Mouse (Mus musculus) forebrain, postnatal 0 days (tissue): Measurements from ENCODE around the gene Eif4enif1. TPM values are rescaled to one million over a fixed set of nuclear protein-coding genes. Genes with fewer than 3 reads are reported as not detected.
"Not testable (repeated sequence)": the region's sequence is repeated elsewhere in the genome, so short reads cannot be mapped to it uniquely, and the experiment has no call there.

Experiments
- ATAC-seq: fragments of 200-750 bp; cut with Nextera tagmentation; 2 replicates; pipeline ENCODE4 v1.8.0; 2017; ENCODE audit warnings: mild to moderate bottlenecking, moderate library complexity
- DNase-seq: peaks from one replicate; pipeline ENCODE4 v3.0.0-alpha.2; 2015
- H3K27ac ChIP-seq: fragments of 300-500 bp; sonication (generic); 2 replicates; pipeline ENCODE4 v1.5.1; 2014; ENCODE audit warnings: low read depth, mild to moderate bottlenecking, antibody characterized with exemption, low read length, moderate library complexity, mixed read lengths
- H3K27me3 ChIP-seq: fragments of 300-500 bp; sonication (generic); 2 replicates; pipeline ENCODE4 v1.6.1; 2014; ENCODE audit warnings: mild to moderate bottlenecking, low read length, mixed read lengths; ENCODE audit not compliant: insufficient read depth
- H3K36me3 ChIP-seq: fragments of 300-500 bp; sonication (generic); 2 replicates; pipeline ENCODE4 v1.6.1; 2014; ENCODE audit warnings: mild to moderate bottlenecking, moderate library complexity; ENCODE audit not compliant: insufficient read depth
- H3K4me1 ChIP-seq: fragments of 300-500 bp; sonication (generic); 2 replicates; pipeline ENCODE4 v1.6.1; 2014; ENCODE audit warnings: antibody characterized with exemption; ENCODE audit not compliant: insufficient read depth
- H3K4me2 ChIP-seq: fragments of 300-500 bp; sonication (generic); 2 replicates; pipeline ENCODE4 v1.6.1; 2014; ENCODE audit warnings: low read depth, mild to moderate bottlenecking, moderate library complexity
- H3K4me3 ChIP-seq: fragments of 300-500 bp; sonication (generic); 2 replicates; pipeline ENCODE4 v1.5.1; 2014; ENCODE audit warnings: low read depth, low read length, mixed read lengths
- H3K9ac ChIP-seq: fragments of 300-500 bp; sonication (generic); 2 replicates; pipeline ENCODE4 v1.6.1; 2014; ENCODE audit warnings: mild to moderate bottlenecking
- H3K9me3 ChIP-seq: fragments of 300-500 bp; sonication (generic); 2 replicates; pipeline ENCODE4 v1.6.1; 2016; ENCODE audit warnings: low read length
- WGBS: fragments of 180-500 bp; shearing (Covaris S2); extraction: QIAGEN DNeasy Blood & Tissue Kit; methylation state at CpG from one replicate; pipeline ENCODE4 v1.1.7; 2014; 5-methylcytosine and 5-hydroxymethylcytosine counted together
- polyA plus RNA-seq: library from polyadenylated mRNA; unstranded; fragments of >200 nt; fragmentation: Nextera tagmentation; extraction: Ambion mirVana; gene quantifications from 2 replicates; pipeline ENCODE4 v1.2.1, GENCODE M21; 2015
- total RNA-seq: library from RNA; depleted of rRNA; stranded (reverse); fragments of >200 nt; gene quantifications from 2 replicates; pipeline ENCODE4 v1.2.3, GENCODE M21; 2014

Eif4enif1 gene
- total and polyA plus RNA-seq, 2 experiments from 2014 or later: 36.5 to 79.4 TPM

- not testable (repeated sequence) for H3K9ac ChIP-seq, H3K27ac ChIP-seq, H3K27me3 ChIP-seq, H3K4me1 ChIP-seq, H3K36me3 ChIP-seq, DNase-seq, H3K4me3 ChIP-seq, ATAC-seq, H3K4me2 ChIP-seq
- H3K9me3 ChIP-seq: peaks cover 20% of the 10 kb centered on the region
Measured at GRCm38 (mm10) chr11:3166321-3166720, 35.9 kb upstream of the Eif4enif1 start.

- H3K4me3 ChIP-seq, H3K27ac ChIP-seq, DNase-seq, H3K36me3 ChIP-seq, H3K4me1 ChIP-seq, ATAC-seq, H3K27me3 ChIP-seq, H3K4me2 ChIP-seq, H3K9ac ChIP-seq: not testable (repeated sequence)
- 89% methylated on average over 4 of the region's 4 CpGs for WGBS
- peaks cover 19% of the 10 kb centered on the region for H3K9me3 ChIP-seq
Measured at GRCm38 (mm10) chr11:3167129-3167528, 35.1 kb upstream of the Eif4enif1 start.

- H3K36me3 ChIP-seq, H3K4me2 ChIP-seq, H3K9ac ChIP-seq, H3K27me3 ChIP-seq, H3K4me3 ChIP-seq, H3K4me1 ChIP-seq, ATAC-seq, H3K27ac ChIP-seq, DNase-seq: not testable (repeated sequence)
- WGBS: 71% methylated on average over 4 of the region's 4 CpGs
- H3K9me3 ChIP-seq: peaks cover 15% of the 10 kb centered on the region
Measured at GRCm38 (mm10) chr11:3167571-3168001, 34.6 kb upstream of the Eif4enif1 start.

- not testable (repeated sequence) for DNase-seq, H3K27me3 ChIP-seq, H3K27ac ChIP-seq, H3K4me2 ChIP-seq, H3K9ac ChIP-seq, H3K36me3 ChIP-seq, H3K4me1 ChIP-seq, ATAC-seq, H3K4me3 ChIP-seq
- peaks cover 14% of the 10 kb centered on the region for H3K9me3 ChIP-seq
- 62% methylated on average over 2 of the region's 2 CpGs for WGBS
Measured at GRCm38 (mm10) chr11:3169042-3169441, 33.1 kb upstream of the Eif4enif1 start.

- not testable (repeated sequence) for H3K27ac ChIP-seq, H3K4me1 ChIP-seq, ATAC-seq, H3K4me2 ChIP-seq, H3K27me3 ChIP-seq, H3K4me3 ChIP-seq, H3K9ac ChIP-seq, DNase-seq, H3K36me3 ChIP-seq, H3K9me3 ChIP-seq
- WGBS: 73% methylated on average over 1 of the region's 1 CpGs
Measured at GRCm38 (mm10) chr11:3171931-3172330, 30.3 kb upstream of the Eif4enif1 start.

GRCm38 (mm10) chr11:3172526-3172925 lies 29.7 kb upstream of the Eif4enif1 start:
- not testable (repeated sequence) for H3K4me1 ChIP-seq, H3K36me3 ChIP-seq, H3K27me3 ChIP-seq, H3K27ac ChIP-seq, H3K9ac ChIP-seq, H3K9me3 ChIP-seq, DNase-seq, ATAC-seq, H3K4me3 ChIP-seq, H3K4me2 ChIP-seq
- 61% methylated on average over 4 of the region's 6 CpGs for WGBS

- not testable (repeated sequence) for H3K9me3 ChIP-seq, H3K9ac ChIP-seq, H3K27me3 ChIP-seq, H3K4me3 ChIP-seq, DNase-seq, H3K36me3 ChIP-seq, H3K4me2 ChIP-seq, H3K4me1 ChIP-seq, H3K27ac ChIP-seq
- ATAC-seq: peak; percentile 25; the same call in 1 of the 2 replicates
- WGBS: 84% methylated on average over 11 of the region's 11 CpGs
Measured at GRCm38 (mm10) chr11:3173425-3174318, 28.5 kb upstream of the Eif4enif1 start.

GRCm38 (mm10) chr11:3178968-3179725 lies 23.0 kb upstream of the Eif4enif1 start:
- H3K27ac ChIP-seq, H3K27me3 ChIP-seq, DNase-seq, H3K4me2 ChIP-seq, H3K4me1 ChIP-seq, H3K9me3 ChIP-seq, H3K4me3 ChIP-seq, H3K9ac ChIP-seq, ATAC-seq, H3K36me3 ChIP-seq: not testable (repeated sequence)
- WGBS: 86% methylated on average over 6 of the region's 6 CpGs

- DNase-seq, H3K4me1 ChIP-seq: not testable (repeated sequence)
- WGBS: 90% methylated on average over 7 of the region's 7 CpGs
Measured at GRCm38 (mm10) chr11:3179726-3180092, 22.5 kb upstream of the Eif4enif1 start.

GRCm38 (mm10) chr11:3180510-3181160 lies 21.6 kb upstream of the Eif4enif1 start:
- not testable (repeated sequence) for H3K4me1 ChIP-seq, H3K27ac ChIP-seq, H3K36me3 ChIP-seq, DNase-seq, H3K4me3 ChIP-seq, H3K9me3 ChIP-seq, ATAC-seq, H3K9ac ChIP-seq, H3K27me3 ChIP-seq, H3K4me2 ChIP-seq
- WGBS: 75% methylated on average over 6 of the region's 6 CpGs

More at GRCm38 (mm10) chr11:3179726-3180092, 22.5 kb upstream of the Eif4enif1 start:
- not testable (repeated sequence) for H3K27ac ChIP-seq, ATAC-seq, H3K27me3 ChIP-seq, H3K9ac ChIP-seq, H3K9me3 ChIP-seq, H3K4me2 ChIP-seq, H3K4me3 ChIP-seq, H3K36me3 ChIP-seq
